Mouse (Mus musculus) cerebellum, postnatal 25 days (tissue): ENCODE results near the gene Eif4g3.
"Not testable (repeated sequence)": the region's sequence is repeated elsewhere in the genome, so short reads cannot be mapped to it uniquely, and the experiment has no call there.

ENCODE experiments used
- DNase-seq, 2 experiments: peaks; one replicate each; pipeline ENCODE4 v3.0.0; 2021; ENCODE audit warnings: mixed read lengths in 2 of 2

Gene Eif4g3

DNA sequence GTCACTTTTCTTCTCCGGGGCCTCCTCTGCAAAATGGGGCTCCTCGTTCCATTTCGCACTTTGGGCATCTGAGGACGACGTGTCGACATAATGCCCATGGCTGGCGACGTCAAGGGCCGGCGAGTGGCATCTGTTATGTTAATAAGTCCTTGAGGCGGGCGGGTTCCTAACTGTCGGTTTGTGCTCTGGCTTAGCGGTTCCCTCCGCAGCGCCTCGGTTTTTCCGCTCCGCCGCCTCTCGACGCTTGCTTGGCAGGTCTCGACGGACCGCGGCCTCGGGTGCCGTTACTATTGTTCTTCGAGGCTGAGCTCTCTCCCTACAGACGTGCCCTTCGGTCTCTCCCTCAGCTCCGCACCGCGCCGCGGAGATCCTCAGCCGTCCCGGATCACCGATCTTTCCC is at the start of gene Eif4g3:
Eif4g3 (plus strand) TSS at position 133 of the 400 bp plus-strand sequence.
- DNase-seq = no peak

DNA sequence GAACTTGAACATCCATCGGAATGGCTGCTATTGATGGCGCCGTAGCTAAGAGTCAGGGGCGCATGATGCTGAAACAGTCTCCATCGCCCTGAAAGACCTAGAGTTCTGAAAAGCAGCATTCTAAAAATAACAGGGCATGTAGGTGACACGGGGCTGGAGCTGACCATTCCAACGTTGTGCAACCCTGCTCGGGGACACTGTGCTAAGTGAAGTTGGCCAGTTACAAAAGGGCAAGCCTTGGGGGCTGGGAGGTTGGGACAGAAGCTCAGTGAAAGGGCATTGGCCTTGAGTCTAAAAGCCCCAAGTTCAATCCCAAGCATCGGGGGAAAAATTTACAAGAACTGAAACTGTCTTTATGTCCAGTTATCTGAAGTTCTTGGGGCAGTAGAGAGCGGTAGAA is 49.3 kb upstream of the Eif4g3 start:
- no peak for DNase-seq

DNA sequence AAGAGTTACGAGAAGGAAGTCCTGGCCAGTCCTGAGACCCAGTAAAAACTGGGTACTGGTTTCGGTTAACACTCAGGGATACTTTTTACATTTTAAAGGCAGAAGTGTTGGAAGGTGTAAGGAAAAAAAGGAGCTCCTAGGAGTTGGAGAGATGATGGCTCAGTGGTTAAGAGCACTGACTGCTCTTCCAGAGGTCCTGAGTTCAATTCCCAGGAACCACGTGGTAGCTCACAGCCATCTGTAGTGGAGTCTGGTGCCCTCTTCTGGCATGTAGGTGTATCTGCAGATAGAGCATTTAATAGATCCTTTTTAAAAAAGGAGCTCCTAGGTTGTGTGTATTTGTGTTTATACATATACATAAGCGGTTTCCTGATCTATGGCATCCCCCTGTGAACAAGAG is 47.4 kb upstream of the Eif4g3 start:
- no peak for DNase-seq

DNA sequence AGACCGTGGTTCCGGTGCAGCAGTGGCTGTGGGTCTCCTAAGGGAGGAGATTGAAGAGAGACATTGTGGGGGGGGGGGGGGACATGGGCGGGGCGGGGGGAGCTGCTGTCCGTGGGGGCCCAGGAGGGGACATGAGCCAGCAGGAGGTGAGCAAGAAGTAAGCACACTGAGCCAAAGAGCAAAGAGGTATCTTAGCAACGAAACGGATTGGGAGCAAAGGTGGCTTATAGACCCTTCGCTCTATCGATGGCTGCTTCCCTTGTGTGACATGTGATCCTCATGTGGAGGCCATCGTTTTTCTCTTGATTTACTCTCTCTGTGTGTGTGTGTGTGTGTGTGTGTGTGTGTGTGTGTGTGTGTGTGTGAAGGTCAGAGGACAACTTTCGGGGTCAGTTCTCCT is 46.4 kb upstream of the Eif4g3 start:
- DNase-seq = no peak

DNA sequence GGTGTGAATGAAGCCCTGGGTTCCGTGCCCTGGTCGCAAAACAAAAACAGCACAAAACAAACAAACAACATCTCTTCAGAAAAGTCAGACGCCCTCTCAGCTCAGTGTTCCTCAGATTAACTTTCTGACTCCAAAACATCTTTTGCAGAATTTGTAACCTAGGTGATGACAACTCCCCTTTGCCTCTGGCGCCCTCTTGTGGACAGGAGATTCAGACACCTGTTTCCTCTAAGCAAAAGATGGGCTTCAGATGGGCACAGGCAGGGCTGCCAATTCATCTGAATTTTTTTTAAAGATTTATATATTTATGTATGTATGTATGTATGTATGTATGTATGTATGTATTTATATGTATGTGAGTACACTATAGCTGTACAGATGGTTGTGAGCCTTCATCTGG is 40.0 kb upstream of the Eif4g3 start:
- peak; percentile 83 to 92 for DNase-seq

DNA sequence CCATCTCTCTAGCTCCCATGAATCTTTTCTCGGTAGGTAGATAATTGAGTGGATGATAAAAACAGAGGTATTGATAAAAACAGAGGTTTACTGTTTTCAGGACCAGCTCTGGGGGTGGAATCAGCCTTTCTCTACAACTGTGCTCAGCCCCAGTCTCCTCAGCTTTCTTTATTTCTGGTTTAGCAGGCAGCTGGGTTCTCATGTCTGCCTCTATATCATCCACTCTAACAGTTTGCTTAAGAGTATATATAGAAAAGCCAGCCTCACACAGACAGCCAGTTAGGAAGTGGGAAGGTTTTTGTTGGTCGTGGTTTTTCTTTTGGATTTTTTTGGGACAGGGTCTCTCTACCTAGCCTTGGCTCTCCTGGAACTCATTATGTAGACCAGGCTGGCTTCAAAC is 38.6 kb upstream of the Eif4g3 start:
- DNase-seq = no peak

DNA sequence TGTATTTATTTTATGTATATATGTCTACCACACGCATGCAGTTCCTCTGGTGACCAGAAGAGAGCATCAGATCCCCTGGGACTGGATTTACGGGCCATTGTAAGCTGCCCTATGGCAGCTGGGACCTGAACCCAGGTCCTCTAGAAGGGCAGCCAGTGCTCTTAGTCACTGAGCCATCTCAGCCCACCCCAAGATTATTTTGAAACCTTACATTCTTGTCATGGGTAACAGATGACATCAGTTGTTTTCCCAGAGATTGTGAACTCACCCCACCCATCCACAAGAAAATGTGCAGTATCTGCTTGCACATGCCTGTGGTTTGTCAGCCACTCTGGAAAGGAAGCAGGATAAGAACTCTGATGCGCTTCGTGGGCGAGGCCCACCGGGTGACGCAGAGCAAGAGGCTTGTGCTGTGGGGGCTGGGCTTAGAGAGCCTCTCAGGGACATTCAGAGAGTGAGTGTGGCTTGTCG is 37.9 kb upstream of the Eif4g3 start:
- DNase-seq = no peak

DNA sequence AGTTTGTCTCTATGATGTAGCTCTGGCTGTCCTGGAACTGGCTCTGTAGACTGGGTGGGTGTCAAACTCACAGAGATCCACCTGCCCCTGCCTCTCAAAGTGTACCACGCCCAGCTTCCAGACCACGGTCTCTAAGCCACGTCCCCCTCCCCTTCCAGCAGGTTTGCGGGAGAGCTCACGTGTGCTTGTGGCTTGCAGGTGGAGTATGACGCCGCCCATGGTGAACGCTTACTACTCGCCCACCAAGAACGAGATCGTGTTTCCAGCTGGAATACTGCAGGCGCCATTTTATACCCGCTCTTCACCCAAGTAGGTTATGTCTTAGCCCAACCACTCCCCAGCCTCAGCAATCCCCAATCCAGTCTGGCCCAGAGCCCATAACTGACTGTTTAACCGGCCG is 36.6 kb upstream of the Eif4g3 start:
- DNase-seq = no peak

DNA sequence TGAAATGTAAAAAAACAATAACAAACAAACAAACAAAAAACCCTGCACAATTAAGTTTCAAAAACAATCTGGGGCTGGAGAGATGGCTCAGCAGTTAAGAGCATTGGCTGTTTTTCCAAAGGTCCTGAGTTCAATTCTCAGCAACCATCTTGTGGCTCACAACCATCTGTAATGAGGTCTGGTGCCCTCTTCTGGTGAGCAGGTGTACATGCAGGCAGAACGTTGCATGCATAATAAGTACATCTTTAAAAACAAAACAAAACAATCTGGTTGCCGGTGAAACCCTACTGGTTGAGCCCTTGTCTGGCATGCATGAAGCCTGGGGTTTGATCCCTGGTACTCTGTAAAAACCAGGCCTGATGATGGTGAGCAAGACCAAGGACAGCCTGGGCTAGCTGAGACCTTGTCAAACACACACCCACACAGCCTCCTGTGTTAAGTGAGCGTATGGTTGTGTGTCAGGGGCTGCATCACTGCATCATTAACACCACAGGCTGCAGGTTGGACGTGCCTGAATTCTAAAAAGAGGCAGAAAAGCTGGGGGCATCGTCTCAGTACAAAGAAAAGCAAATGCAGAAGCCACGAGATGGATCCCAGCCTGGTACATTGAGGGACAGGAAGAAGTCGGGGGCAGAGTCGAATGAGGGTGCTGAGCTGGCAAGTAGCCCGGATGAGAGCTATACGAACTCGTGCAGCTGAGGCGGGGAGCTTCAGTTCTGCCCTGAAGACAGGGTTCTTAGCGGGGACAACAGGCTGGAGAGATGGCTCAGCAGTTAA is 32.7 kb upstream of the Eif4g3 start:
- DNase-seq = no peak

DNA sequence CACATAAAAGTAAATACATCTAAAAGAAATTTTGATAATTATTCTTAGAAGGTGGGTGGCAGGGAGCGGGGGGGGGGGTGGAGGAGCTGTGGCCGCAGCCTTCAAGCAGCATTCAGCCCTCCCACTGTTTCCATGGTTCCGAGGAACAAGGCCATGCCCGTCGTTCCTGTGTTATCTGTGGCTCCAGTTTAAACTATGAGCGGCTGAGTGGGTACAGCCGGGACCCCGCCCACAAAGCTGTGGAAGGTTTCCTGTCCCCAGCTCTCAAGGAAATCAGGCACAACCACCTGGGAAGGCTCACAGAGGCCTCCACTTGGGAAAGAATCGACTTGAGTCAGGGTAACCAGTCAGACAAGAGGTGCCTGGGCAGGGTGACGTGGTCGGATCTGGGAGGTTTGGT is 32.1 kb upstream of the Eif4g3 start:
- no peak for DNase-seq

DNA sequence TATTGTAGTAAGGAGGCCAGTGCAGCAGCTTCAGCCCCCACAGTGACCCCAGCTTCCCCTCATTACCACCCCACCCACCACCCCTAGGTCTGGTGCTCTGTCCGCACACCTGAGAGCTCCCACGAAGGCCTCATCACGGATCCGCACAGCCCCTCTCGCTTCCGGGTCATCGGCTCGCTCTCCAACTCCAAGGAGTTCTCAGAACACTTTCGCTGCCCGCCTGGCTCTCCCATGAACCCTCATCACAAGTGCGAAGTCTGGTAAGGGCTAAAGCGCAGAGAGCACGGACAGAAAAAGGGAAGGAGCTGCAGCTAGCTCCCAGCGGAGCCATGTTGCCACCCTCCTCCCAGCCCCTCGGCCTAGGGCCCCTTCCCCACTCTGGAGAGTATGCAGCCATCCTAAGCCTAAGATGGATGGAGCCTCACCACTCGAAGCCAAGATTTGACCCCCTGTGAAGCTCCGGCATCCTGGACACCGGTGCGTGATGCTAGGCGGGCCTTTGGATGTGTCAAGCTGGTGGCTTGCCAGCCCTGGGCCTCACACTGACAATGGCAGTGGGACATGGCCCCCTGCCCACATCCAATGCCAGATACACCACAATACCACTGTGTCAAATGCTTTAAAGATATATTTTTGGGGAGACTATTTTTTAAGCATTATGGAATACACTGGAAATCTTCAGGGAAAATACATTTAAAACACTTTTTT is 30.0 kb upstream of the Eif4g3 start:
- DNase-seq = peak in 1 of 2 experiments; percentile 59

DNA sequence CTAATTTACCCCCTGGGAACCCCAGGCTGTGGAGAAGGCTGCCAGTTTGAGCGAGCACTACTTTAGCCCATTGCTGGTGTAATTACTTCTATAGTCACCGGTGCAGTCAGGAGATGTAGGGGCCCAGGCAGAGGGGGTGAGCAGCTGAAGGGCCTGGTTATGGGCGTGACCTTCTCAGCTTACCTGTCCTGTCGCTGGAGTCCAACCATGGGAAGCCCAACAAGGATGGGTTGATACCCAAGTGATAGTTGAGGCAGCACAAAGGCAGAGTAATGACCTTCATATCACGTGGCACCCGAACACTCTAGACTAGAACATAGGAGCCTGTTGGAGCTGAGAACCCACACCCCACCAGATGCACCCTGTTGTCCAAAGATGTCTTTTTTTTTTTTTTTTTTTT is 29.4 kb upstream of the Eif4g3 start:
- DNase-seq = no peak

DNA sequence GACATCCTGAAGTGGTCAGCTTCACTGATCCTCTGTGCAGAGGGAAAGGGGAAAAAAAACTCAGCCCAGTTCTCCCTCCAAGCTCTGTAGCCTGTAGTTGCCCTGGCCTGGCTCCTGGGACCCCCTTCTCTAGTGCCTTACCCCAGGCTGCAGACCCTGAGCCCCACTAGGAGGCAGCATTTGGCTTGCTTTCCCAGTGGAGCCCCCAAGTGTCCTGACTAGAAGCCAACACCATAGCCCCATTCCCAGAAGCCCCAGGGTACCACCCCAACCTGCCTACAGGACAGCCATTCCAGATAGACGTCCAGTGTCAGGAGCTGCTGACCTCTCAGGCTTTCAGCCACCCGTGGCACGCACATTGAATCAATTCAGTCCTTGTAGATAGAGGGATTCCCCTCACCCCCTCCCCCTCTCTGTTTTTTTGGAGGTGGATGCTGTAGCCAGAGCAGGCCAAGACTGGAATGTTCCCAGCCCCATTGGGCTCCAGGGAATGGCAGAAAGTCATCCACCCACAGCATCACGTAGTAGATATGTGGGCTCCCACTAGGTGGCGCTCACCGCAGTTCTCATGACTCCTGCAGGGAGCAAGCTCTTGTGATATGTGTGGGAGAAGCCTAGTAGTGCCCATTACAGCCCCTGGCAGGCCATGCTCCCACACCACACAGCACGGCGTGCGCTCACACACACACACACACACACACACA is 28.8 kb upstream of the Eif4g3 start:
- peak; percentile 88 to 94 for DNase-seq

DNA sequence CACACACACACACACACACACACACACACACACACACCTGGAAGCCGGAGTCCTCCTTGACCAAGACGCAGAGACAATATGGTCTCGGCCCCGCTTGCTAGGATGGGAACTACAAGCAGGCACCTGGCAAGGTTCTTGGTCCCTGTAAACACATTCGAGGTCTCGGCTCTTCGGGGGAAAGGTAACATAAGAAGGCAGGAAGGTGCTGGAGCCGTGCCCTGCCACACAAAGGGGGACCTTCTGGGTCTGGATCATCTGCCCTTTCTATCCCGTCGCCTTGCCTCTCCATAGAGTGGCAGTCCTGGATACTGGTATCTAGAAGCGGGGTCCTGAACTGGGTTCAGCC is 28.3 kb upstream of the Eif4g3 start:
- no peak for DNase-seq

DNA sequence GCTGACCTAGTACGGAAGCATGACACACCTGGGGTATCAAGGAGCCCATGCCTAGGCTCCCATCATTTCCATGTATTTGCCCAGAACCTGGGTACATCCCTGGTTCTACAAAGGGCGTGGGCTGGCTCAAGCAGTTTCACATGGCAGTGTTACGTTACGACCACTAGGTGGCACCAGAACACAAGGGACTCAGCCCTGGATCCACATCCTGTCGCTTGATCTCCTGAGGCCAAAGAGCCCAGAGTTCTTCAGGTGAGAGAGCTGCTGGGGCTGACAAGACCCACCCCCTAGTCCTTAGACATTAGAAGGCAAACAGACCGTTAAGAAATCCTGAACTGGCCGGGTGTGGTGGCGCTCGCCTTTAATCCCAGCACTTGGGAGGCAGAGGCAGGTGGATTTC is 24.6 kb upstream of the Eif4g3 start:
- DNase-seq = peak; percentile 78 to 81

DNA sequence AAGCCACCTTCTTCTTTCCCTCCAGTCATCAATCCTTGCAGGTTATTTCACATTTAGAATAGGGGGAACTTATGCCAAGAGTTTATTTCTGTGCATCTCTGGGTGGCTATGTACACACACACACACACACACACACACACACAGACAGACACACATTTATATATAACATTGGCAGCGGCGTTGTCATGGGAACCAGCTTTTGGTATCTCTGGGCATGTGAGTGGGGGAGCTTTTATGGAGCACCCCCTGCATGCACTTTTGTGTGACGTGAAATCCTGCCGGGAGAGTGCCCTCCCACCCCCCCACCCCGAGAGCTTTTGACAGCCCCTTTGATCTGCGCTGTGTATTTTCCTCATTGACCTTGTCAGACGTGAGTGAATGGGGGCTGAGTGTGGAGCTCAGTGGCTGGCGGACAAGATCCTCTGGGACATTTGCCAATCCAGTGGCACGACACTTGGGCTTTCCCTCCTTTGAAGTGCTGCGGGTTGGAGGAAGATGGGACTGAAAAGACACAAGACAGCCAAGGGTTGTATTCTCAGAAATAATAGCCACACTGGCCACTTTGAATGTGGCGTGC is 22.1 kb upstream of the Eif4g3 start:
- DNase-seq = not testable (repeated sequence)

DNA sequence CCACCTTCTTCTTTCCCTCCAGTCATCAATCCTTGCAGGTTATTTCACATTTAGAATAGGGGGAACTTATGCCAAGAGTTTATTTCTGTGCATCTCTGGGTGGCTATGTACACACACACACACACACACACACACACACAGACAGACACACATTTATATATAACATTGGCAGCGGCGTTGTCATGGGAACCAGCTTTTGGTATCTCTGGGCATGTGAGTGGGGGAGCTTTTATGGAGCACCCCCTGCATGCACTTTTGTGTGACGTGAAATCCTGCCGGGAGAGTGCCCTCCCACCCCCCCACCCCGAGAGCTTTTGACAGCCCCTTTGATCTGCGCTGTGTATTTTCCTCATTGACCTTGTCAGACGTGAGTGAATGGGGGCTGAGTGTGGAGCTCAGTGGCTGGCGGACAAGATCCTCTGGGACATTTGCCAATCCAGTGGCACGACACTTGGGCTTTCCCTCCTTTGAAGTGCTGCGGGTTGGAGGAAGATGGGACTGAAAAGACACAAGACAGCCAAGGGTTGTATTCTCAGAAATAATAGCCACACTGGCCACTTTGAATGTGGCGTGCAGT is 17.9 kb upstream of the Eif4g3 start:
- DNase-seq = not testable (repeated sequence)

DNA sequence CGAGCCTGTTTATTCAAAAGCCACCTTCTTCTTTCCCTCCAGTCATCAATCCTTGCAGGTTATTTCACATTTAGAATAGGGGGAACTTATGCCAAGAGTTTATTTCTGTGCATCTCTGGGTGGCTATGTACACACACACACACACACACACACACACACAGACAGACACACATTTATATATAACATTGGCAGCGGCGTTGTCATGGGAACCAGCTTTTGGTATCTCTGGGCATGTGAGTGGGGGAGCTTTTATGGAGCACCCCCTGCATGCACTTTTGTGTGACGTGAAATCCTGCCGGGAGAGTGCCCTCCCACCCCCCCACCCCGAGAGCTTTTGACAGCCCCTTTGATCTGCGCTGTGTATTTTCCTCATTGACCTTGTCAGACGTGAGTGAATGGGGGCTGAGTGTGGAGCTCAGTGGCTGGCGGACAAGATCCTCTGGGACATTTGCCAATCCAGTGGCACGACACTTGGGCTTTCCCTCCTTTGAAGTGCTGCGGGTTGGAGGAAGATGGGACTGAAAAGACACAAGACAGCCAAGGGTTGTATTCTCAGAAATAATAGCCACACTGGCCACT is 13.7 kb upstream of the Eif4g3 start:
- not testable (repeated sequence) for DNase-seq

DNA sequence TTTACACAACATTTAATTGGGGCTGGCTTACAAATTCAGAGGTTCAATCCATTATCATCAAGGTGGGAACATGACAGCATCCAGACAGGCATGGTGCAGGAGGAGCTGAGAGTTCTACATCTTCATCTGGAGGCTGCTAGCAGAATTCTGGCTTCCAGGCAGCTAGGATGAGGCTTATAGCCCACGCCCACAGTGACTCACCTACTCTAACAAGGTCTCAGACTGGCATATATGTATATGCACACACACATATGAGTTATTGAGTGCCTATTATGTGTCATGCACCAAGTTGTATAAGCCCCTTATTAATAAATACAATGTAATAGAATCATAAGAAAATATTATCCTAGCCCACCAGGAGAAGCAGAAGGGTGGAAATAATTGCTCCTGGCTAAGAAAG is 10.0 kb upstream of the Eif4g3 start:
- DNase-seq = no peak

DNA sequence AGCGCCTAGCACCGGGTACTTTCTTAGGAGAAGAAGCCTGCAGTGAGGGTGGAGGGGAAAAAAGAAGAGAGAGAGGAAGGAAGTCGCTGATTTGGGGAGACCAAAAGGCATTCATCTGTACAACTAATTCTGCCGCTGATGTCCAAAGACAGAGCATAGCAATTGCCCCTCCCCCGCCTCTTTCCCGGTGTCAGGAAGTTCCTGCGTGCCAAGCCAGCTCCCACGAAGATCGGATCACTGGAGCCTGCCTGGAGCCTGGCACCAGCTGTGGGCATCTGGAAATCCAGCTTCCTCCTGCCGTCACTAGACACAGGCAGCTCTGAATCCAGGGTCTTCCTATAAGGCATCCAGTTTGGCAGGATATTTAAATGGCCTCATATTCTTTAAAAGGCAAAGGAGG is 8.6 kb upstream of the Eif4g3 start:
- peak in 1 of 2 experiments; percentile 49 for DNase-seq

DNA sequence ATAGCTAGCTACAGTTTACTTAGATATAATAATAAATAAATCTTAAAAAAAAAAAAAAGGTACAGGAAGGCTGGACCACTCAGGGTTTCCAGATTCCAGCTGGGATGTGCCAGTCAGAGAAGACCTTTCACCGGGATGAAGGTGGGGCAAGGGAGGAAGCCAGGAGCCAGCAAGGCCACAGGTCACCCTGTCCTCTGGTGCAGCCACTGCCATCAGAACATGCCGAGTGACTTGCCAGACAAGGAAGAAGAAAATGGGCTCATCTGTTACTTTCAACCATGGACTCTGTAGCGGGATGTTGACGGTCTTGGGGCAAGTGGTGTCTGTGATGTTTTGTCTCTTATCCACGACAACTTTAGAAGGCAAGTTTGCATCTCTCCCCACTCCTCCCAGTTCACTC is 8.1 kb upstream of the Eif4g3 start:
- no peak for DNase-seq

DNA sequence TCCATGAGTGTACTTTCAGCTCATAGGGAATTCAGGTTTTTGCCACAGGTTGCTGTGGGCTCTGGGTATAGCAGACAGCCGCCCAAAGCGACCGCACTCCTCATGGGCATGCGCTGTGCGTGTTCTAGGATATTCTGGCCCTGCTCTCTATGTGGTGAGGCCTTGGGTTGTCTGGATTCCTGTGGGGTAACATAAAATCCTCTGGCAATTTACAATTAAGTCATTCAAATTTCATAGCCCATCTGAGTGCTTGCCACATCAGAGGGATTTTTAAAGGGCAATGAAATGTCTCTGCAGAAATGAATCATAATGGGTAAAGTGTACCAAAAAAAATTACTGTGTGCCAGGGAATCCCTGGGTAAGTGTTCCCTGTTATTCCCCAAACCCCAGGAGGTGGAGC is 3.4 kb upstream of the Eif4g3 start:
- DNase-seq = no peak

DNA sequence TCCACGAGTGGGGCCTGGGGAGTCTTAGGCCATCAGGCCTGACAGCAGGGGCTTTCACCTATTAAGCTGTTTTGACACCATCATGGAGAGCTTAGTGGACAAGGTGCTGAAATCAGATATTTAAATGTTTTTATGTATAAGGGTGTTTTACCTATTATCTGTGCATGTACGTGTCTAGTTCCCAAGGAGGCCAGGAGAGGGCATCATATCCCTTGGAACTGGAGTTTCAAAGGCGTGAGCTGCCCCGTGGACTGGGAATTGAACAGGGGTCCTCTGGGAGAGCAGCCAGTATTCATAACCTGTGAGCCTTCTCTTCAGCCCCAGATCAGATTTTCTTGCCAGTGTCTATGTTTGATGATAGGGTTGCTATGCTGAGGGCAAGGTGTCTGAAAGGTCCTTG is 2.4 kb upstream of the Eif4g3 start:
- DNase-seq = no peak
